Mouse (Mus musculus) limb, embryonic 14.5 days (tissue): ENCODE measurements around the gene Dgki. TPM values are rescaled to one million over a fixed set of nuclear protein-coding genes. Genes with fewer than 3 reads are reported as not detected.

ENCODE experiments used
- ATAC-seq: fragments of 200-750 bp; cut with Nextera tagmentation; 2 replicates; pipeline ENCODE4 v1.8.0; 2017; ENCODE audit warnings: low read depth, moderate number of reproducible peaks, moderate TSS enrichment; ENCODE audit not compliant: low FRiP score
- DNase-seq: peaks from one replicate; pipeline ENCODE4 v3.0.0-alpha.2; 2015; ENCODE audit warnings: low spot score
- H3K27ac ChIP-seq: fragments of 300-500 bp; sonication (generic); replicated peaks from 2 replicates; pipeline ENCODE4 v1.5.1; 2014; ENCODE audit warnings: low read depth, mild to moderate bottlenecking, low read length, moderate library complexity, mixed read lengths
- H3K27me3 ChIP-seq: fragments of 300-500 bp; sonication (generic); 2 replicates; pipeline ENCODE4 v1.6.1; 2014; ENCODE audit warnings: low read length, mixed read lengths; ENCODE audit not compliant: control insufficient read depth, insufficient read depth
- H3K36me3 ChIP-seq: fragments of 300-500 bp; sonication (generic); 2 replicates; pipeline ENCODE4 v1.6.1; 2014; ENCODE audit warnings: mild to moderate bottlenecking, low read length, moderate library complexity, mixed read lengths; ENCODE audit not compliant: control insufficient read depth, insufficient read depth
- H3K4me1 ChIP-seq: fragments of 300-500 bp; sonication (generic); 2 replicates; pipeline ENCODE4 v1.6.1; 2014; ENCODE audit warnings: antibody characterized with exemption, low read length, mixed read lengths; ENCODE audit not compliant: control insufficient read depth, insufficient read depth
- H3K4me2 ChIP-seq: fragments of 300-500 bp; sonication (generic); replicated peaks from 2 replicates; pipeline ENCODE4 v1.6.1; 2014; ENCODE audit warnings: low read depth, mild to moderate bottlenecking, low read length, moderate library complexity; ENCODE audit not compliant: severe bottlenecking
- H3K4me3 ChIP-seq: fragments of 300-500 bp; sonication (generic); replicated peaks from 2 replicates; pipeline ENCODE4 v1.5.1; 2014; ENCODE audit warnings: low read length
- H3K9ac ChIP-seq: fragments of 300-500 bp; sonication (generic); 2 replicates; pipeline ENCODE4 v1.6.1; 2014; ENCODE audit warnings: mild to moderate bottlenecking, low read depth, low read length, moderate library complexity; ENCODE audit not compliant: severe bottlenecking
- H3K9me3 ChIP-seq: fragments of 300-500 bp; sonication (generic); 2 replicates; pipeline ENCODE4 v1.6.1; 2016; ENCODE audit warnings: low read length; ENCODE audit not compliant: control insufficient read depth
- POLR2A ChIP-seq: fragments of 200-500 bp; IDR thresholded peaks from 2 replicates; pipeline ENCODE4 v1.8.0; 2012; ENCODE audit warnings: inconsistent platforms, mild to moderate bottlenecking, moderate library complexity, borderline replicate concordance; ENCODE audit not compliant: insufficient read depth, insufficient read length; ENCODE audit errors: extremely low read depth
- WGBS: fragments of 180-500 bp; shearing (Covaris S2); extraction: QIAGEN DNeasy Blood & Tissue Kit; methylation state at CpG from one replicate; pipeline ENCODE4 v1.1.7; 2014; 5-methylcytosine and 5-hydroxymethylcytosine counted together
- polyA plus RNA-seq, 2 experiments: library from polyadenylated mRNA; depleted of rRNA in 1 of 2; stranded (reverse) in 1 of 2; unstranded in 1 of 2; fragments of >200 nt; fragmentation: Nextera tagmentation in 1 of 2; extraction: Ambion mirVana in 1 of 2; gene quantifications; 2 replicates each; pipeline versions ENCODE4 v1.2.1 to v1.2.3; 2012 to 2014

Dgki gene
- polyA plus RNA-seq, 2 experiments: 0.58 to 0.85 TPM

DNA sequence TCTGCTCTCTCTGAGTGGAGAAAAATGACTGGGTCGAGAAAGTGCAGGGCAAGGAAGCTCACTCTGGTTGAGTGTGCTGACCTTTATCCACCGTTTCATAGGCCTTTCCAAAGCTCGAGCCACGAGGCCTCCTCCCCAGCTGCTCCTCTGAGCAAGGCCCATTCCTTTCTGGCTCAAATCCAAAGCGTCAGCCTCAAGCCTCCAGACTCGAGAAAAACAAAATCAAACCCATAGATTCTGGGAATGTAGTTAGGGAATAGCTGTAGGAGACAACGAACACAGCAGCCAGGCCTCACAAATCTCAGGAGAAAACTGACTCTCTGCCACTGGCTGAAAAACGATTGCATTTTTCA is 26.6 kb upstream of the Dgki start:
- DNase-seq (peak; percentile 69), ATAC-seq (peak; percentile 60)
- Histone ChIP-seq H3K4me3 (no peak overlapping the region), H3K27me3 (no peaks in the 10 kb centered on the region), H3K36me3 (peaks cover 16% of the 10 kb centered on the region), H3K4me1 (peaks cover 44% of the 10 kb centered on the region), H3K9me3 (no peaks in the 10 kb centered on the region), H3K4me2 (no peak overlapping the region), H3K9ac (no peak overlapping the region), H3K27ac (peak overlapping the region; percentile 70)
- WGBS: 24% methylated on average over 8 of the region's 8 CpGs
- TF ChIP-seq POLR2A: no peak

DNA sequence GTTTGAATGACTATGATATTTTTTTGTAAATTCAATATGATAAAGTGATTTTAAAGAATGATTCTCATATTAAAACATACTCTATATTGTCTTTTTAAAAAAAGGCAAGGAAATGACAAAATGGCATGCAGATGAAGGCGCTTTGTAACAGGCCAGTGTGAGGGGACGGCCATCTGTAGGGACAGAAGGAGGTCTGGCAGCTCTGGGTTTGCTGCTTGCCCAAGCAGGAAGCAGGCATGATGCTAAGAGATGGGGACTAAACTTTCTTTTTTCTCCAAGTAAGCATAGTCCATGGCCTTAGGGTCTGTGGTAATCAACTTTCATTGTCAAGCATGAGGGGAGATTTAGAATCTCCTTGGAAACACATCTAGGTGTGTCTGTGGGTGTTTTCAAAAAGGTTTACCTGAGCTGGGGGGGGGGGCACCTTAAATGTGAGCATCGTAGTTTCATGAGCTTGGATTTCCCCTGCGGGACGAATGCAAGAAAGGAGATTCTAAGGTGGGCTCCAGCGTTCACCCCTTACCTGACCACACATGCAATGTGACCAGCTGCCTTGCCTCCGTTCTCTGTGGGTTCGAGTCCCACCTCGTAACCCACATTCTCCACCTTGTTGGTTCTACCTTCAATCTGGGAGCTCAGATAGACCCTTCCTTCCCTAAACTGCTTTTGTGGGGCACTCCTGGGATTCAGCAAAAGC is 26.1 kb upstream of the Dgki start:
- H3K27me3 ChIP-seq: no peaks in the 10 kb centered on the region
- H3K4me2 ChIP-seq: no peak overlapping the region
- no peak overlapping the region for H3K9ac ChIP-seq
- no peak for TF ChIP-seq POLR2A
- ATAC-seq (no peak), DNase-seq (no peak)
- H3K27ac ChIP-seq: peak overlapping the region; percentile 70
- WGBS: 79% methylated on average over 9 of the region's 9 CpGs
- no peaks in the 10 kb centered on the region for H3K9me3 ChIP-seq
- no peak overlapping the region for H3K4me3 ChIP-seq
- peaks cover 42% of the 10 kb centered on the region for H3K4me1 ChIP-seq
- peaks cover 11% of the 10 kb centered on the region for H3K36me3 ChIP-seq

DNA sequence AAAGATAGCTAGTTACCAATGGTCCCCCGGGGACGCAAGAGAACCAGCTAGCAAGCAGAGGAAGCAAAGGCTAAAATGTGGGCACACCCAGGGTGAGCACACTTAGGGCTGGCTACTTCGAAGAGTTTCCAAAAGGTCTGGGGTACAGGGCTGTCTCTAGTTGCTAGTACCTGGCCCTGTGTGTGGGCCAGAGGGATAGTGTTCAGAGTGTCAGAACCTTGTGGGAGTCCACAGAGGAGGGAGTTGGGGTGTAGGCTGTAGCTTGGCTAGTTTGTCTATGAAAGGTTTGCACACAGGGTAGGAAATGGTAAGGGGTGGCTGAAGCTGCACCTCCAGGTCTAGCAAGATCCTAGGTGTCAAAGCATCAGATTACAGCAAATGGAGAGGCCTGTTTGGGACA is 25.1 kb upstream of the Dgki start:
- no peak for DNase-seq
- Histone ChIP-seq H3K4me1 (peaks cover 34% of the 10 kb centered on the region), H3K9me3 (no peaks in the 10 kb centered on the region), H3K4me2 (no peak overlapping the region), H3K9ac (no peak overlapping the region), H3K4me3 (no peak overlapping the region), H3K36me3 (peaks cover 6% of the 10 kb centered on the region; the same call in 1 of the 2 replicates), H3K27ac (no peak overlapping the region), H3K27me3 (no peaks in the 10 kb centered on the region)
- 61% methylated on average over 3 of the region's 3 CpGs for WGBS
- no peak for ATAC-seq
- TF ChIP-seq POLR2A: no peak

DNA sequence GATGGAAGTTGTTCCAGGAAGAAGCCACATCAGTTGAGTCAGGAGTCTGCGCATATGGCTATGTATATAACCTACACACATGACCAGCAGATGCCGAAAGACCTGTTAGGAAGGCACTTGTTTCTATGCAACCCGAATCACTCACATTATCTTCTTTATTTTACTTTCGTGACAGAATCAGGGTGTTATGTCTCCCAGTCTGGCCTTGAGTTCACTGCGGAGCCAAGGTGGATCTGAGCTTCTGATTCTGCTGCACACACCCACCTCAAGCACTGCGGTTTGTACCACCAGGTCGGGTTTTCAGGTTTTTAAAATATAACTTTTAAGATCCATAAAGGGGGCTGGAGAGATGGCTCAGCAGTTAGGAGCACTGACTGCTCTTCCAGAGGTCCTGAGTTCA is 22.7 kb upstream of the Dgki start:
- no peak for ATAC-seq
- no peak for TF ChIP-seq POLR2A
- WGBS: 91% methylated on average over 7 of the region's 7 CpGs

DNA sequence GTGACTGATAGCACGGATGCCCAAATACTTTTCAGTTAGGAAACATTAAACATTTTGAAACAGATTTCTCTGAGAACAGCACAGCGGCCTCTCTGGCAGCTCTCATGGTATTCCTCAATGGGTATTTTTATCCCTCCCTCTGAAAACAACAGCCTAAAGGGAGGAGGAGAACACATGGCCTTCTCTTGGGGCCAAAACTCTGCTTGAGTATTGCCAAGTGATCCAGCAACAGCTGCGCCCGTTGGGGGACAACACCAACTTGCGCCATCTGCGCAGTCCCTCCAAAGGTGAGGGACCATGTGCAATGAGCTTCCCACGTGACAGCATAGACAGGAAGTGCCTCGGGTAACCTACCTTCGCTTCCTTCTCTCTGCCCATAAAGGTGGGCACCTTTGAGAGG is 22.1 kb upstream of the Dgki start:
- no peak overlapping the region for H3K4me3 ChIP-seq
- no peak overlapping the region for H3K27ac ChIP-seq
- no peak overlapping the region for H3K9ac ChIP-seq
- 83% methylated on average over 9 of the region's 9 CpGs for WGBS
- peaks cover 13% of the 10 kb centered on the region for H3K4me1 ChIP-seq
- no peaks in the 10 kb centered on the region for H3K27me3 ChIP-seq
- H3K36me3 ChIP-seq: no peaks in the 10 kb centered on the region
- no peaks in the 10 kb centered on the region for H3K9me3 ChIP-seq
- H3K4me2 ChIP-seq: no peak overlapping the region
- TF ChIP-seq POLR2A: no peak
- DNase-seq: no peak
- ATAC-seq: no peak

More for the DNA sequence above, 22.7 kb upstream of the Dgki start:
- Histone ChIP-seq H3K27me3 (no peaks in the 10 kb centered on the region), H3K4me2 (no peak overlapping the region), H3K36me3 (no peaks in the 10 kb centered on the region), H3K4me3 (no peak overlapping the region), H3K27ac (no peak overlapping the region), H3K9ac (no peak overlapping the region), H3K9me3 (no peaks in the 10 kb centered on the region), H3K4me1 (peaks cover 17% of the 10 kb centered on the region)
- DNase-seq: no peak

DNA sequence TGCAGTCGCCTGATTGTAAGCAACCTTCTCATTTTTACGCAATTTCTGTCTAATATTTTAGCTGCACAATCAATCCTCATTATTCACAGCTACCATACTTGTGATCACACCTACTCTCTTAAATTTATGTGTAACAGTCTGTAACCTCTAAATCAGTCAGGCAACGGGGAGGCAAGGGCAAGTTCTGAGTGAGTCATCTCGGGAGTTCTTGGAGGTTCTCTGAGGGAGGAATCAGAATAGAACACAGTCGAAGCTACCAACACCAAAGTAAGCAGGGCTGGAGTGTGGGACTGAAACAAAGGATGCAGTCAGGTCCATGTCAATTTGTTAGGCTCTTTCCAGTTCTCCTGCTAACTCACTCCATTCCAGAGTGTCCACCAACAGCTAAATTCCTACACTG is 17.9 kb upstream of the Dgki start:
- Histone ChIP-seq H3K27ac (no peak overlapping the region), H3K9ac (no peak overlapping the region), H3K4me2 (no peak overlapping the region), H3K9me3 (no peaks in the 10 kb centered on the region), H3K36me3 (no peaks in the 10 kb centered on the region), H3K27me3 (no peaks in the 10 kb centered on the region), H3K4me3 (no peak overlapping the region), H3K4me1 (no peaks in the 10 kb centered on the region)
- no peak for TF ChIP-seq POLR2A
- no peak for DNase-seq
- 75% methylated on average over 5 of the region's 5 CpGs for WGBS
- ATAC-seq: no peak
